Mouse (Mus musculus) c-Kit-positive CD71-positive TER-119-positive erythroid progenitor cells, embryonic 14.5 days (primary cell): ENCODE measurements around the gene Emc1.

Experiments used
- DNase-seq: peaks from one replicate; pipeline ENCODE4 v3.0.0-alpha.2; 2013; ENCODE audit warnings: low spot score

The Emc1 gene

DNA sequence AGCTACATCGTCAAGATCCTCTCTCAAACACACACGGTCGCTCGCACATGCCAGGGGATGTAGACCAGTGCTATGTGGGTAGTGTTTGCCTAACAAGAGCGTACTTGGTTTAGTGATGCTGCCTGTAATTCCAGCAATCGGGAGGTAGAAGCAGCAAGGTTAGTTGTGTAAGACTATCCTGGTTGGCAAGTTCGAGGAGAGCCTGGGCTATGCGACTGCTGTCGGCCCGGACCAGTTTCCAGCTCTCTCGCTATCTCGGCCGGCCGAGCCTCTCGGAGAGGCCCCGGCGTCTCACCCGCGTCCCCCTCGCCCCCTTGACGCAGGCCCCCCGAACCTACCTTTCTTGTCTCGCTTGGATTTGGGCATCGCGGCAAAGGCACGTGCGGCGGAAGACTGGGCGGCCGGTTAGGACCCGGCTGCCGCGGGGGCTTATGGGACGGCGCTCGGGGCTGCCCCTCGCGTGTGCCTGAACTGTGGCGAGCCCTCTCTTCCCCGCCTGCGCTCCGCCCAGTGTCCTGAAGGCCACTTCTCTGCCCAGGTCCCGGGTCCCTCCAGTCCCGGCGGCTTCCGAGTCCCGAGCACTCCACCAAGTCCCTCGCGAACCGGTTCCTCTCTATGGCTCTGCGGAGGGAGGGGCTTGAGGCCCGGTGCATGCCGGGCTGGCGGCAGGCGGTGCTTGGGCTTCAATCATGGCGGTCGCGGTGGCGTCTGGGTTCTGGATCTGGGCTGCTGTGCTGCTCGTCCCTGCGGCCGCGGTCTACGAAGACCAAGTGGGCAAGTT lies at the start of gene Emc1, which contains the start of the genes Mrto4 and Ubr4:
Gene Emc1, plus strand, starts transcription at position 657 of the 781 bp plus-strand sequence.
Gene Mrto4, minus strand, starts transcription at position 646 of the 781 bp plus-strand sequence.
Gene Ubr4, plus strand, starts transcription at position 679 of the 781 bp plus-strand sequence.
- peak; percentile 79 for DNase-seq

GRCm38 (mm10) chr4:139305521-139305920 lies 46.9 kb upstream of the Emc1 start:
- no peak for DNase-seq

DNA sequence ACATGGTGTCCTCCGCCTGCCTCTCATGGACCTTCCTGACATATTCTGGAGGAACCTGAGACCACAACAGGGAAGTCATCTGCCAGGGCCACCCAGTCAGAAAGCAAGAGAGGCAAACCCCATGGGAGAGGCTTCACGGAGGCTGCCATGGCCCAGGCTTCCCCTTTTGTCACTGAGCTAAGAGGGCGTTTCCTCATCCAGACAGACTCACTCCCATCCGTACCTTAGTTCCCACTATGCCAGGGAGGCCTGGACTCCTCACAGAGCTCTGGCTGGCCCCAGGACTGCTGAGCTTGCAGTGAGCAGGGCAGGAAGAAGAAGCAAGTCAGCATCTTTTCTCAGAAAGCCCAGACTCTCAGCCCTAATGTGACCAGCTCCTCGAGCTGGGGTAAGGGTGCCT lies 44.5 kb upstream of the Emc1 start:
- no peak for DNase-seq

DNA sequence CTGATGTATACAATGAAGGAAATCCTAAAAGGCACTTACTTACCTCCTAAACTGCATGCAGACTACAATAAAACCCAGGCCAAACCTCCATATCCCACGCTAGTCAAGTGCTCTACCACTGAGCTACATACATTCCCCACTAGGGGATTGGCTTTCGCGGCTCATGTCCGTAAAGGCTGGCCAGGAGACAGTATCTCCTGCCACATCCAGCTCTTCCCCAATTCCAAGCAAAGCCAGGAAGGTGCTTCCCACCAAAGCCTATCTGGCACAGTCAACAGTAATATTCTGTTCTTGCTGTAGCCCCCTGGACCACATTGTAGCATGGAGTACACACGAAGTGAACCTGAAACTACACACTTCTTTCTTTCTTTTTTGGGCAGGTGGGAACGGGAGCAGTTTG lies 42.7 kb upstream of the Emc1 start:
- DNase-seq = no peak

DNA sequence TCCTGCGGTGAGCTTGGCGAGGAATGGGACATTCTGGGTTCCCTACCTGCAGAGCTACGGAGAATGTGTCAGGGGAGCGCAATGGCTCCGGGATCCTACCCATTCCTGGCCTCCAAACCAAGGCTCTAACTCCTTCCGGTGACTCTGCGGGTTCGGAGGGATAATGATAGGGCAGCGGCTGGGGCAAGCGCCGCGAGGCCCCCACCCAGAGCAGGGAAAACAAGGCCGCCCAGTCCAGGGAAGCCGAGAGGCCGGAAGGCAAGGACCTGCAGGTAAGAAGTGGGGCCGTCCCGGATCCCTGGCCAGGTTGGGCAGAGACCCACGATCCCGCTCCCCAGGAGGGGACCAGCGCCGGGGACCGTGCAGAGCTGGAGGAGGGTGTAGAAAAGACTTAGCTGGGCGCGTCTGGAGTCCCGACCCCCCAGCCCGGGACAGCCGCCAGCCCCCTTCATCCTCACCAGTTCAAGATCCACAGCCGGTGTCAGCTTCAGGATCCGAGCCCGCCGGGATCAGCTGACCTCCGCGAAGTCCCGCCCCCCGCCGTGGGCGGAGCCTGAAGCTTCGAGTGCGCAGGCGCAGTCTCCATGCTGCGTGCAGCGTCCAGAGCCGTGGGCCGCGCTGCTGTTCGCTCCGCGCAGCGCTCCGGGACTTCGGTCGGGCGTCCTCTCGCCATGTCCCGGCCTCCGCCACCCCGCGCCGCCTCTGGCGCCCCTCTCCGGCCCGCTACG lies 42.1 kb upstream of the Emc1 start, which contains the start of the genes Pqlc2 and Akr7a5:
Gene Pqlc2, minus strand, starts transcription at position 538 of the 728 bp plus-strand sequence.
Gene Akr7a5, plus strand, starts transcription at position 574 of the 728 bp plus-strand sequence.
- peak; percentile 90 for DNase-seq

DNA sequence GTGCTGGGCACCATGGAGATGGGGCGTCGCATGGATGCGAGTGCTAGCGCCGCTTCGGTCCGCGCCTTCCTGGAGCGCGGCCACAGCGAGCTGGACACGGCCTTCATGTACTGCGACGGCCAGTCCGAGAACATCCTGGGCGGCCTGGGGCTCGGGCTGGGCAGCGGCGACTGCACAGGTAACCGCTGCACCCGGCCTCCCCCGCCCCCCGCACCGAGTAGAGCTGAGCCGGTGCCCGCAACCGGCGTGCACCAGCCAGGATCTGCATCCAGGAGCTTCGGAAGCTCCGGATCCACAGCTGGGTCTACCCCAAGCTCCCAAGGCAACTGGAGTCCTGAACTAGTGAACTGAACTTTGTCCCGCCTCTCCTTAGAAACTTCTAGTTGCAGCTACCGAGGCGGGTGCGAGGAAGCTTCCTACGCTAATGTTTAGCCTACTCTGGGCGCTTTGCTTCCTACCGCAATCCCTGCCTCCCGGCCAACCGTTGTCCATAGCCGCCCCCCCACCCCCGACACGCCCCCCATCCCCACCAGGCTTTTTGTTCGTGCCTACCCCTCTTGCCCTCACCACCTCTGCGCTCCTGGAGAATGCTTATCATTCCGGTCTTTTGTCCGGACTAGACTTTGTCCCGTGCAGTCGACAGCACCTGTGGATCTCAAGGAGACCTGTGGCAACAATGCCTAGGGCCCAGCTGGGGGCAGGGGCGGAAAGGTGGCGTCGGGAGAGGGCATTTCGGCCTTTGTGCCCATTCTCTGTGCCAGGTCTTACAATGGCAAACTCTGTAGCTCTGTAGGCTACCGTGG lies 41.3 kb upstream of the Emc1 start:
- DNase-seq = no peak

GRCm38 (mm10) chr4:139311707-139312106 lies 40.7 kb upstream of the Emc1 start:
- no peak for DNase-seq

DNA sequence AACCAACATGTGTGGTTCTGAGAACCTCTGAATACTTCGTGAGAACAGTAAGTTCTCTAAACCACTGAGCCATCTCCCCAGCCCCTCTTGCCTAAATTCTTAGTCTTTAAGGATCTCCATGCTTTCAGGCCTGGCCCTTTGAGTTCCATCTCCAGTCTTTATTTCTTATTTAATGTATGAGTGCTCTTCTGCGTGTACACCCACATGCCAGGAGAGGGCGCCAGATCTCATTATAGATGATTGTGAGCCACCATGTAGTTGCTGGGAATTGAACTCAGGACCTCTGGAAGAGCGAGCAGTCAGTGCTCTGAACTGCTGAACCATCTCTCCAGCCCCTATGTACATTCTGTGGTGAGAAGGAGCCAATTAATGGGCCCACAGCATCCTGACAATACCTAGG lies 39.8 kb upstream of the Emc1 start:
- DNase-seq = peak; percentile 71

DNA sequence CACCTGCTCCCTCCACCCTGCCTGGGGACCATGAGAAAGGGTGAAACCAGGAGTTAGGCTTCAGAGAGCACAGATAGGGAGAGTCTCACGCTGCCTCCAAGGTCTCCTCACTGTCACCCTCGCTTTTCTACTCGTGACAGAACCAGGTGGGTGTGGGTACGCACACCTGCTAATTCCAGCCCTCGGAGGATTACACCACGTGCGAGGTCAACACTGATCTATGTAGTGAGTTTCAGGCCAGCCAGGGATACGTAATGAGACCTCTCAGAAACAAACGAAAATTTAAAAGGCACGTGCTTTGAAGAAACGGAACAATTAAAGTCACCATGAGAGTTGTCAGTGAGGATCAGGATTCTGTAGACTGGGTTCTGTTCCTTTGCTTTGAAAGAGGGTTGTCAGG lies 33.9 kb upstream of the Emc1 start:
- no peak for DNase-seq

DNA sequence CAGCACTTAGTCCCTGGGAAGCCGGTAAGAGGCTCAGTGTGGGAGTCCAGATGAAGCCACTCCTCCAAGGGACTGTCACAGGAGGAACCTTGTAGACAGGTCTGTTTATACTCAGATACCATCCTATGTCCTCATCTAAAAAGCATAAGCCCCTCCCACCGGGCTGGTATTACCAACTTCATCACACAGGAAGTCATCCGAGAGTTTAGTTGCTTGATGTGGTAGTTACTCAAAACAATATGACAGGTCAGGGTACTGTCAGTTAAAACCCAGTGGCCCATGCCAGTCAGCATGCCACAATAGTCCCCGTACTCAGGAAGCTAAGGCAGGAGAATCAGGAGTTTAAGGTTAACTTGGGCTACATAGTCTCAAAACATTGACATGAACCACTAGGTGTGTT lies 32.6 kb upstream of the Emc1 start:
- DNase-seq = no peak

DNA sequence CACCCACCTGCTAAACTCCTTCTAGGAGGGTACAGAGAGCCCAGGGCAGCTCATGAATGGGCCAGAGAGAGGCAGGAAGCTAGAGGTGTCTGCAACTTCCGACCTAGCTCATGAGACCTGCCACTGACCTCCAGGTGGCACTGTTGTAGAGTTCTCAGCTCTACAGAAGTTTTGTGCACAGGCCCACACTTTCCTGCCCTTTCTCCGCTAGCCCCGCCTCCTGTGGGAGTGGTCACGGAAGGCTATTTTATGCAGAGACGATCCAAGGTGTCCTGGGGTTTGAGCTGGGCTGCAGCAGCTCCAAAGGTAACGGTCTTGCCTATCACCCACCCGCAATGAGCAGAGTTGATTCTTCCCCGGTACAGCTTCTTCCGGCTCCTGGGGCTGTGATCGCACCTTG lies 21.8 kb upstream of the Emc1 start:
- DNase-seq = peak; percentile 97

DNA sequence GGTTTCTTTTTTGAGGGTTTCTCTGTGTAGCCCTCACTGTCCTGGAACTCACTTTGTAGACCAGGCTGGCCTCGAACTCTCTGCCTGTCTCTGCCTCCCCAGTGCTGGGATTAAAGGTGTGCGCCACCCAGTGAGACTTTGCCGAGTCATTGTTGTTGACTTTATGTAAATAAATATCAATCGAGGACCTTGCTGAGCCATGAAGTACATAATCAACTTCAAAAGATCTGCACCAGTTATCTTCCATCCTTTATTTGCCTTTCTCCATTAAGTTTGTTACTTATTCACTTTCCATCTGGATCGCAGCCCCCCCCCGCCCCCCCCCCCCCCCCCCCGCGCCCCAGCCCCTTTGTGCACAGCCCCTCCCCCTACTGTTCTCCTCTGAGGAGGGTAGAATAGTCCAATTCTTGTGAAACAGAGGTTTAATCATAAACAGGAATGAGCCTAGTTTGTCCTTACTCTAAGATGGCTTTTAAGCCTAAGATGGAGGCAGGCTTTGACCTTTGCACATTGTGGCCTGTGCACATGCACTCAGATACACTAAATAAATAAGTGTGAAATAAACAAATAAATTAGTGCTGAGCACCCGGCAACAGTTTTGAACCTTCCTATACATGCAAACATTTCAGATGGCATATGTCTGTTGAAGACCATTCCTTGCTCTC lies 17.6 kb upstream of the Emc1 start:
- DNase-seq = no peak

GRCm38 (mm10) chr4:139335507-139335906 lies 16.9 kb upstream of the Emc1 start:
- peak; percentile 82 for DNase-seq

DNA sequence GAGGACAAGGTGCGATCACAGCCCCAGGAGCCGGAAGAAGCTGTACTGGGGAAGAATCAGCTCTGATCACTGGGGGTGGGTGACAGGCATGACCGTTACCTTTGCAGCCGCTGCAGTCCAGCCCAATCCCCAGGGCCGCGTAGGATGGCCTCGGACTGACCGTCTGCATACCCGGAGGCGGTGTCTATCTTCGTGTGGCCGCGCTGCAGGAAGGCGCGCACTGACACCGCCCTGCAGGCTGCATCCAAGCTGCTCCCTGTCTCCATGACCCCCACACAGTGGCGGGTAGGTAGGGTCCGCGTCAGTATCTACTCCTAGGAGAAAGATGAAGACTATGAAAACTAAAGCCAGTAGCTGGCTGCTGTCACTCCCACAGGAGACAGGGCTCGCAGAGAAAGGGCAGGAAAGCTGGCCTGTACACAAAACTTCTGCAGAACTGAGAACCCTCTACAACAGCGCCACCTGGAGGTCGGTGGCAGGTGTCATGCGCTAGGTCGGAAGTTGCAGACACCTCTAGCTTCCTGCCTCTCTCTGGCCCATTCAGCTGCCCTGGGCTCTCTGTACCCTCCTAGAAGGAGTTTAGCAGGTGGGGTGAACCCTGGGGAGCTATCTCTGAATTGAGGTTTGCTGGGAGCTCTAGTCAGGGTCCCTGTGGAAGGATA lies 15.4 kb upstream of the Emc1 start:
- peak; percentile 96 for DNase-seq

GRCm38 (mm10) chr4:139338145-139338544 lies 14.2 kb upstream of the Emc1 start:
- no peak for DNase-seq

- DNase-seq = no peak
These were observed 11.6 kb upstream of the Emc1 start for GRCm38 (mm10) chr4:139340835-139341234.

- no peak for DNase-seq
These were observed 10.7 kb upstream of the Emc1 start for GRCm38 (mm10) chr4:139341556-139342233.

DNA sequence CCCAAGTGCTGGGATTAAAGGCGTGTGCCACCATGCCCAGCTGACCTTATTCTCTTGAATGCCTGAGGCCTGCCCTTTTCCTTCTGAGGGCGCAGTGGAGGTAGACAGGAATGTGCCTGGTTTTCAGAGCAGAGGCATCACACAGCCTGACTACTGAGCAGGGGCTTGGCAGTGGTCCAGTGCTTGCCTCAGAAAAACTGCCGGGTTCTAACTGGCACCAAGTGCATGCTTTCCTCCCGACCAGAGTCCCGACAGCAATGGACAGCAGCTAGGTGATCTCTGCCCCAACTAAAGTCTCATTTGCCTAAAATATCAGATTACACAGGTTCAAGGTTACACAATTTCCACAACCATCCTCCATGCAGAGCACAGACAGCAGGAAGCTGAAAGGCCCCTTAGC lies 8.7 kb upstream of the Emc1 start:
- DNase-seq = no peak

DNA sequence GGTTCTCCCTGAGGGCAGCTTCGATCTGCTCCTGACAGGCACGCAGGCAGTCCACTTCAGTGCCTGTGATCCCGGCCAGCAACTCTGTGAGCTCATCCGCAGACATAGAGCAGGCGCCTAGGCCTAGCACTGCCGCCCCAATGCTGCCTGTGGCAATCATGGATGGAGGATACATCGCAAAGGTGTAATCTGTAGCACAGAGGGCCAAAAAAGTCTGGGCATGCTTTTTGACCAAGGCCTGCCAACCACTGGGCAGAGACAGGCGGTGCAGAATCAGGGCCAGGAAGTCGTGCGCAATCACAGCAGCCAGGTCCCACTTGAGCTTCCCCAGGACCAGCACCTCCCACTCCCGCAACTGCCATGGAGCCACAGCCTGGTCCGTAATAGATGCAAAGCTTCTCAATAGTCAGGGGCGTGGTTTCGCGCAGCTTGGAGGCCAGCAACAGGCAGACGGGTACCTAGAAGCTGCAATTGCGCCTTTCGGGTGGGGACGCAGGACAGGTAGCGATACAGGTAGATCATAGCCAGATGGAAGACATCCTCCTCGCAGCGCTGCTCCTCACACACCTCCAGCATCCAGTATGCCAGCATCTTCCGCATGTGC lies 6.9 kb upstream of the Emc1 start:
- no peak for DNase-seq

DNA sequence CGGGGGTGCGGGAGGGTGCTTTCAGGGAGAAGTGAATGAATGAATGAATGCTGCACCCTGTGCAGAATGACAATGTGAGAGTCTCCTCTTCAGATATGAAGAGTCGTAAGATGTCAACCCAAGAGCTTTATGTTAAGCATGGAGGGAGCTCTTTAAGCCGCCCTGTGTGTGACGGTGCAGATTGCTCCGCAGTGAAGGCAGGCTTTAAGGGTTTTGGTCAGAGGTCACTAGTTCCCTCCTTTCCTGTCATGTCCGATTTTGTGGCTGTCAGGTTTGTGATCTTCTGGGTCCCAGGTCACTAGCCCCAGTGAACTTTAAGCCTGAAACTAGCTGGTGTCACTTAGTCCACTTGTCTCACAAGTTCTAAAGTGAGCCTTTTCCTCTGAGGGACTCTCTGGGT lies 445 bp downstream of the Emc1 start:
- DNase-seq = peak; percentile 35
